In genomic region chr1:46963973-46964727, GRCm38 (mm10) we compare ENCODE assay signal across 26 mouse cellular contexts.
DNase-seq lines count a peak whose midpoint lies in the region; ATAC-seq and TF ChIP-seq lines count a peak whose summit lies in the region.
"Had no signal": no experiment of that assay in that cellular context is flagged by ENCODE, and none has a peak within 500 bp of the region (broad histone marks: within the 10 kb centered on the region; RNA-seq: fewer than 3 reads in every experiment).

No protein-coding gene starts in this region.

- H3K4me2 ChIP-seq in CH12.LX (ENCODE audit: insufficient read depth, low read depth, poor library complexity, severe bottlenecking): no peak overlapping the region
- H3K4me2 ChIP-seq: heart, embryonic 11.5 days; limb, embryonic 13.5 days; liver, embryonic 12.5 days; midbrain, embryonic 12.5 days had no signal

- no peak for TF ChIP-seq POLR2A in CH12.LX (IDR thresholded peaks at IDR 0.05; ENCODE audit: low read depth, low read length)

- DNase-seq in frontal cortex, postnatal 25 days (ENCODE audit: low spot score in 2 of 2): no peak
- DNase-seq in left cerebral cortex, adult 11 months (ENCODE audit: low spot score): peak; percentile 40
- no peak for DNase-seq in left cerebral cortex, postnatal 4 days
- no peak for DNase-seq in CH12.LX (ENCODE audit: extremely low read depth)
- DNase-seq in left cerebral cortex, postnatal 25 days (ENCODE audit: low spot score in 2 of 2): peak; percentile 45 to 81
- DNase-seq in urinary bladder, postnatal 14 days (ENCODE audit: low spot score): no peak
- DNase-seq in lung, postnatal 14 days: no peak
- DNase-seq: adrenal gland, postnatal 36 days; cerebellum, adult 11-12 months; cerebellum, postnatal 14 days; gastrocnemius, postnatal 14 days; heart, adult 11 months; kidney, adult 9 months; kidney, postnatal 25 days; lung, adult 18-20 months; thymus, adult 2 months had no signal

- ATAC-seq in frontal cortex, adult (ENCODE audit: low TSS enrichment): peak; percentile 81
- ATAC-seq: CD4-positive, CD25-positive, alpha-beta regulatory T cell, adult 4 months; forebrain, embryonic 14.5 days; hindbrain, postnatal 0 days; intestine, embryonic 16.5 days; liver, embryonic 12.5 days; Patski had no signal

- intact Hi-C loops in left cerebral cortex, postnatal 4 days (cut with DNase I): no loop called here
- intact Hi-C loops in left cerebral cortex, postnatal 25 days (cut with DNase I): loop anchor here (10.0 kb wide), 1 partner anchor 231 kb away; no protein-coding TSS in a partner anchor

- no peaks in the 10 kb centered on the region for H3K4me1 ChIP-seq in CH12.LX (ENCODE audit: control insufficient read depth in 1 of 2, insufficient read depth in 2 of 2)
- H3K4me1 ChIP-seq: limb, embryonic 13.5 days; liver, embryonic 12.5 days; midbrain, embryonic 12.5 days had no signal

- TF ChIP-seq EP300 in CH12.LX (IDR thresholded peaks at IDR 0.05; ENCODE audit: low read length): no peak

- H3K27me3 ChIP-seq in CH12.LX (replicated peaks): no peaks in the 10 kb centered on the region
- H3K27me3 ChIP-seq: limb, embryonic 13.5 days; liver, embryonic 12.5 days; midbrain, embryonic 12.5 days had no signal

- TF ChIP-seq CTCF in CH12.LX (conservative IDR thresholded peaks at IDR 0.05 in 1 of 2, IDR thresholded peaks at IDR 0.05 in 1 of 2; ENCODE audit: low read depth in 2 of 2, low read length in 2 of 2): no peak

- no peaks in the 10 kb centered on the region for H3K79me2 ChIP-seq in CH12.LX (replicated peaks; ENCODE audit: control insufficient read depth, extremely low read depth, insufficient read depth, poor library complexity, severe bottlenecking)

- no peak for TF ChIP-seq RAD21 in CH12.LX (IDR thresholded peaks at IDR 0.05; ENCODE audit: low read depth, low read length)

- H3K27ac ChIP-seq in CH12.LX (ENCODE audit: insufficient read depth, low read depth): no peak overlapping the region
- H3K27ac ChIP-seq: hindbrain, postnatal 0 days; limb, embryonic 13.5 days; liver, embryonic 12.5 days; midbrain, embryonic 12.5 days had no signal

- H3K9ac ChIP-seq in CH12.LX (ENCODE audit: insufficient read depth, low read depth): no peak overlapping the region
- H3K9ac ChIP-seq: limb, embryonic 13.5 days; liver, embryonic 12.5 days; midbrain, embryonic 12.5 days had no signal

- H3K36me3 ChIP-seq in CH12.LX (replicated peaks in 1 of 2; ENCODE audit: control insufficient read depth in 1 of 2, insufficient read depth in 1 of 2, low read length in 1 of 2): no peaks in the 10 kb centered on the region
- H3K36me3 ChIP-seq: limb, embryonic 13.5 days; liver, embryonic 12.5 days; midbrain, embryonic 12.5 days had no signal

- no peaks in the 10 kb centered on the region for H3K9me3 ChIP-seq in CH12.LX (replicated peaks; ENCODE audit: low read length)
- H3K9me3 ChIP-seq: limb, embryonic 13.5 days; liver, embryonic 12.5 days; midbrain, embryonic 12.5 days had no signal

- dilution Hi-C loops in CH12.LX (cut with MboI; ENCODE audit: extremely low pct_ligation_motif_present, extremely low pct_unique_long_range_greater_than_20kb, low sequenced_read_pairs): no loop called here

- in situ Hi-C loops in CH12.LX (cut with MboI; ENCODE audit: low pct_ligation_motif_present, low pct_unique_long_range_greater_than_20kb, low sequenced_read_pairs): no loop called here

- no peak overlapping the region for H3K4me3 ChIP-seq in CH12.LX (replicated peaks in 1 of 3; ENCODE audit: low read depth in 2 of 3, low read length in 2 of 3, poor library complexity in 1 of 3)
- H3K4me3 ChIP-seq: limb, embryonic 13.5 days; liver, embryonic 12.5 days; midbrain, embryonic 12.5 days had no signal

TF ChIP-seq in CH12.LX, 34 proteins besides CTCF, POLR2A, EP300 and RAD21:
- TF ChIP-seq ELF1 (IDR thresholded peaks at IDR 0.05; ENCODE audit: low read depth, low read length) (no peak), E2F4 (IDR thresholded peaks at IDR 0.05; ENCODE audit: insufficient replicate concordance, low read depth, low read length) (no peak), ZNF384 (IDR thresholded peaks at IDR 0.05; ENCODE audit: low read depth, low read length) (peak; percentile 45), GABPA (IDR thresholded peaks at IDR 0.05; ENCODE audit: insufficient replicate concordance, low read depth, low read length) (no peak), SIN3A (IDR thresholded peaks at IDR 0.05; ENCODE audit: low read length) (no peak)
TF ChIP-seq in CH12.LX: peak in this region for 1.

Comparison
In these comparisons a context has a peak if more than half of its experiments do, and no peak if none do; other contexts are left out.
1. DNase-seq: peak in left cerebral cortex, adult 11 months (single experiment) and left cerebral cortex, postnatal 25 days (2 of 2); none in frontal cortex, postnatal 25 days (0 of 2), left cerebral cortex, postnatal 4 days (single experiment), CH12.LX (single experiment), urinary bladder, postnatal 14 days (single experiment) and lung, postnatal 14 days (single experiment).